Mouse (Mus musculus) NIH3T3 (cell line): Measurements from ENCODE around the gene Ubap2.
A peak's percentile ranks its signal among the peaks of the same experiment; 100 is the strongest.

Experiments used
- DNase-seq: peaks from one replicate; pipeline ENCODE4 v3.0.0-alpha.2; 2012; ENCODE audit warnings: low read depth

Ubap2 gene

DNA sequence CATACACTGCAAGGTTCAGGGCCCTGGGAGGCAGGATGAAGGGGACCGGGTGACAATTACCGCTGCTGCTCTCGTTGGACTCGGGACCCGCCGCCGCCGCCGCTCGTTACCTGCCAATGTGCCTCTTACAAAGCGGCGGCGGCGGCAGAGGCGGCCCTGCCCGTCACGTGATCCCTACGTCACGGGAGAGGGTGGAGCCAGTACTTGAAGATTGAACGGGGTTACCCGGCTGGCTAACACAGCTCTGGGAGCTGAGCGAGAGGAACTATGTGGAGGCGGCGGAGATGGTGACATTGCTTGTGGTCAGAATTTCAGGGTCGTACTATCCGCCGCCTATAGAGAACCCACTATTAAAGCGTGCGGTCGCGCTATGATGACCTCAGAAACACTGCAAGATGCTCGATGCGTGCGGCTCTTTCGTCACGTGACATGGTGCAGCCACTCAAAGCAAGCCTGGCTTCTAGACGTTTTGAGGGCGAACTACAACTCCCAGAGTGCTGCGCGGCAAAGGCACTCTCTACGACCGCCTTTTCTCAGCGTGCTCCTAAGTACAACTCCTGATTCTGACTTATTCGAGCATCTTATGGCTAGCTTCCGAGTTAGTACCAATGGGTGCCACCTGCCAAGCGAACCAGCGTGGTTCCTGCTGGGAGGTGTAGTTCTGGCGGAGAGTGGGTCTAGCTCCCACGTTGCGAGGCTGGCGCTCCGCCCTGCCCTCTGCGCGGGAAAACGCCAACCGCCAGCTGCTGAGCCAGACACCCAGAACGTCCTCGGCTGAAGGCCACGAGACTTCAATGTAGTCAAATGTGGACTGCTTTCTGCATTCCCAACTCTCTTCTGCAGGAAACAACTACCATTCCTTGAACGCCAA, at the start of gene Ubap2:
Ubap2 (minus strand) TSS at position 165 of the 871 bp plus-strand sequence.
- peak; percentile 97 for DNase-seq

DNA sequence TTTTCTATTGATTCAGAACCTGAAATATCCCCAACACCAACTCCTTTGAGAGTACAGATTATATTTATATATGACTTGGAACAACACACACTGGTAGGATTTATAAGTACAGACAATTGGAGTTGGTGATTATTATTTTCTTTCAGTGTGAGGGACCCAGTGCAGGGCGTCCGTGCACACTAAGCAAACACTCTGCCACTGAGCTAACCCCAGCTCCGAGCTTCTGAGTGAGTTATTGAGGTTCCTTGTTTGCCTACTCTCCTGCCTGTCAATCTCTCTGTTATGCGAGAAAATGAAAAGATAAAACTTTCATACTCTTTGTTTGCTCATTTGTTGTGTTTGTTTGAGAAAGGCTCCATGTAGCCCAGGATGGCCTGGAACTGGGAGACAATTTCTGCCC, 46.0 kb upstream of the Ubap2 start:
- no peak for DNase-seq

DNA sequence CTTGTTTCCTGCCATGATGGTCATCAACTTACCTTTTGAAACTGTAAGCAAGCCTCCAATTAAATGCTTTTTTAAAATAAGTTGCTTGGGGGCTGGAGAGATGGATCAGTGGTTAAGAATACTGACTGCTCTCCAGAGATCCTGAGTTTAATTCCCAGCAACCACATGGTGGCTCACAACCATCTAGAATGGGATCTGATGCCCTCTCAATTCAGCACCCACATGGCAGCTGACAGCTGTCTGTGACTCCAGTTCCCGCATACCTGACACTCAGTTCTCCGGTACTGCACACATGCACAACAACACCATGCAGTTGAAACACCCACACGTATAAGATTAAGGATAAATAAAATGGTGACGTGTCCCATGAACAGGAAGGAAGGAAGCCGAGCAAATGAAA, 43.3 kb upstream of the Ubap2 start:
- DNase-seq = no peak

GRCm38 (mm10) chr4:41315173-41315572, 40.2 kb upstream of the Ubap2 start:
- no peak for DNase-seq

GRCm38 (mm10) chr4:41314141-41315129, 39.5 kb upstream of the Ubap2 start, which contains the start of gene Dcaf12:
Gene Dcaf12, minus strand, starts transcription at chr4:41314889.
- DNase-seq = peak; percentile 96

- no peak for DNase-seq
These were observed 38.8 kb upstream of the Ubap2 start for GRCm38 (mm10) chr4:41313722-41314121.

- no peak for DNase-seq
These were observed 35.9 kb upstream of the Ubap2 start for GRCm38 (mm10) chr4:41310567-41311563.

- DNase-seq = no peak
These were observed 32.5 kb upstream of the Ubap2 start for GRCm38 (mm10) chr4:41307406-41307805.

DNA sequence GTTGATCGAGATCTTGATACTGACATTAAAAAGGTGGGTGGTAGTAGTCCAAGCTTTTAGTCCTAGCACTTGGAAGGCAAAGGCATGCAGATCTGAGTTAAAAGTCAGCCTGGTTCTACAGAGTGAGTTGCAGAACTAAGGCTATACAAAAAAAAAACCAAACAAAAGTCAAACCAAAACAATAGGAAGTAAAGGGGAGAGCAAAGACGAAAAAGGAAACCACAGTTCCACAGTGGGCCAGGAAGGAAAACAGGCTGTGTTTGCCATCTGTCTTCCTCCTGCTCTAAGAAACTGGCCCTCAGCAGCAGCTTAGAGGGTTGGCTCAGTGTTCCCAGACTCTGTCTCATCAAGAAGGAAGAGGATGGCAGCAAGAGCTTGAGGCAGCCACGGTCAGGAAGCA, 29.4 kb upstream of the Ubap2 start:
- no peak for DNase-seq

DNA sequence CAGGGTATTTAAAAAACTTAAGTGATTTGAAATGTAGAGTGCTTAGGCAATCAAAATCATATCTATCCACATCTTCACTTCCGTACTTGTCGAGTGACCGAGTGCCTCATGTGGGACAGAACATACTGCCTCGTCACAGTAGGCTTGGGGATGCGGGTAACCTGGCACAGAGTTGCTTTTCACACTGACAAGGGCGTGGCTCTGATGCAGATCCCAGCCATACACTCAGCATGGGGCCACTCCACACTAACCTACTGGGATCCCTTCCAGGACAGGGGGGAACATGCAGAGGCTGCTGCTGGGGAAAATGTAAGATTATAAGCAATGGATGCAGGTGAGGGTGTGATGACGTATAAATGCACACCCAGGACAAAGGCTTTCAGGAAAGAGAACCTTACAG, 28.7 kb upstream of the Ubap2 start:
- DNase-seq = no peak

GRCm38 (mm10) chr4:41298976-41299375, 24.0 kb upstream of the Ubap2 start:
- DNase-seq = no peak

- DNase-seq = no peak
These were observed 21.0 kb upstream of the Ubap2 start for GRCm38 (mm10) chr4:41295960-41296359.

GRCm38 (mm10) chr4:41295507-41295906, 20.6 kb upstream of the Ubap2 start:
- DNase-seq = peak; percentile 27

- no peak for DNase-seq
These were observed 19.0 kb upstream of the Ubap2 start for GRCm38 (mm10) chr4:41293907-41294306.

- no peak for DNase-seq
These were observed 14.9 kb upstream of the Ubap2 start for GRCm38 (mm10) chr4:41289802-41290201.

DNA sequence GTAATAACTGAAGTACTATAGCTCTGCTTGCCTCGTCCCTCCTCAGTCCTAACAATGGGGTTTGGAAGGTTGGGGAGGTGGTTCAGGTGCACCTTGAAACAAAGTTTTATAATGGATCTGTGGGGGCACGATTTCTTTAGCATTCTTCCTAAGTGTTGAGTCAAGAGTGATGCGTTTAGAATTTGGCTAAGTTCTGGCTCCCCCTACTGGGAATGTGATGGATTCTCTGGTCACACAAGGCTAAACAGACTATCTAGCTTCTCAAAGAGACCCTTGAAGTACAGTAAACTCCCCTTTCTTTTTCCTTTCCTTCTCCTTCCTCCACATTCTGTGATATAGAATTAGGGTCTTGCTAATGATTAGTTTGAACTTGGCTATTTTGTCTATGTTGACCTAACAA, 11.5 kb upstream of the Ubap2 start:
- DNase-seq = peak; percentile 74

- no peak for DNase-seq
These were observed 9.1 kb upstream of the Ubap2 start for GRCm38 (mm10) chr4:41284087-41284486.

GRCm38 (mm10) chr4:41275927-41276326, 983 bp upstream of the Ubap2 start:
- DNase-seq = no peak

- DNase-seq = peak; percentile 47
These were observed 466 bp downstream of the Ubap2 start for GRCm38 (mm10) chr4:41274377-41274979.

DNA sequence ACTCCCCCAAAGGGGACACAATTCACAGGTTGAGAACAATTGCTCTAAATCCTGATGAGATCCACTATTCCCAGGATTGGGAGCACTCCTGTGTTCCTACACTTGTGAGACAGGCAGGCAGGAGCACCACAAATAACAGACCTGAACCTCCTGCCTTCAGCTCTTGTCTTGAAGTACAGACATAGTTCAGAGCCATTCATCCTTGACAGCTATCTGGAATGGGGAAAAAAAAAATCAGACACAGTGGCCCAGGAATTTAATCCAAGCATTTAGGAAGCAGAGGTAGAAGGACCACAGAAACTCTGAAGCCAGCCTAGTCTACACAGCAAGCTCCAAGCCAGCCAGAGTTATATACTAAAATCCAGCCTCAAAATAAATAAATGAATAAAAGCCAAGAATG, 6.8 kb downstream of the Ubap2 start:
- no peak for DNase-seq

- DNase-seq = no peak
These were observed 8.6 kb downstream of the Ubap2 start for GRCm38 (mm10) chr4:41266350-41266749.
